Mouse (Mus musculus) liver, embryonic 16.5 days (tissue): ENCODE results near the gene Efna1. TPM values are rescaled to one million over a fixed set of nuclear protein-coding genes. Genes with fewer than 3 reads are reported as not detected.

ENCODE experiments used
- ATAC-seq: fragments of 200-750 bp; cut with Nextera tagmentation; 2 replicates; pipeline ENCODE4 v1.8.0; 2017; ENCODE audit warnings: low read depth, mild to moderate bottlenecking, moderate number of reproducible peaks, moderate library complexity
- H3K27ac ChIP-seq: fragments of 300-500 bp; sonication (generic); 2 replicates; pipeline ENCODE4 v1.5.1; 2014; ENCODE audit warnings: mild to moderate bottlenecking, low read length
- H3K27me3 ChIP-seq: fragments of 300-500 bp; sonication (generic); 2 replicates; pipeline ENCODE4 v1.6.1; 2014; ENCODE audit warnings: low read depth, low read length, mixed read lengths; ENCODE audit not compliant: control insufficient read depth, insufficient read depth
- H3K36me3 ChIP-seq: fragments of 300-500 bp; sonication (generic); 2 replicates; pipeline ENCODE4 v1.6.1; 2014; ENCODE audit warnings: mild to moderate bottlenecking; ENCODE audit not compliant: control insufficient read depth, insufficient read depth
- H3K4me1 ChIP-seq: fragments of 300-500 bp; sonication (generic); 2 replicates; pipeline ENCODE4 v1.6.1; 2014; ENCODE audit warnings: low read depth, low read length, mixed read lengths; ENCODE audit not compliant: control insufficient read depth
- H3K4me2 ChIP-seq: fragments of 300-500 bp; sonication (generic); 2 replicates; pipeline ENCODE4 v1.6.1; 2014; ENCODE audit warnings: low read depth, low read length, mixed read lengths
- H3K4me3 ChIP-seq: fragments of 300-500 bp; sonication (generic); 2 replicates; pipeline ENCODE4 v1.5.1; 2014; ENCODE audit warnings: low read depth, mild to moderate bottlenecking, low read length
- H3K9ac ChIP-seq: fragments of 300-500 bp; sonication (generic); 2 replicates; pipeline ENCODE4 v1.6.1; 2014; ENCODE audit warnings: low read depth, low read length
- H3K9me3 ChIP-seq: fragments of 300-500 bp; sonication (generic); replicated peaks from 2 replicates; pipeline ENCODE4 v1.6.1; 2016; ENCODE audit warnings: low read length; ENCODE audit not compliant: control insufficient read depth
- WGBS: fragments of 180-500 bp; shearing (Covaris S2); extraction: QIAGEN DNeasy Blood & Tissue Kit; methylation state at CpG from one replicate; pipeline ENCODE4 v1.1.7; 2014; ENCODE audit not compliant: insufficient replicate concordance; 5-methylcytosine and 5-hydroxymethylcytosine counted together
- polyA plus RNA-seq: library from polyadenylated mRNA; unstranded; fragments of >200 nt; fragmentation: Nextera tagmentation; extraction: Ambion mirVana; gene quantifications from 2 replicates; pipeline ENCODE4 v1.2.1, GENCODE M21; 2015

Efna1 gene
- polyA plus RNA-seq, 1 experiment from 2014 or later = 12.7 TPM

DNA sequence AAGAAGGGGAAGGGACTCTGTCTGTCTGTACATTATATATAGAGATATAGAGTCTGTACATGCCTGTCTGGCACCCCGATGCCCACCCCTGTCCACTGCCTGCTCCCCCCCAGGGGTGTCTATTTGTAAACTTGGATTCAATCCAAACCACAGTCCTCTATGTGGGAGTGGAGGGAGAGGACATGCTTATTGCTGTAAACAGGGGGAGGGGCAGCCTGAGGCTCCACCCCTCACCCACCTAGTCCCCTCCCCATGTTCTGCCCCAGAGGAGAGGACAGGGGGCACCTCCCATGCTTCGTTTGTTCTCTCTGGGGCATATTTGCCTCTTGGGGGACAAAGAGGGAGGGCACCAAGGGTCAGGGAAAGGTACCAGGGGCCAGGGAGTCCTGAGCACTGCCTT is 33.8 kb upstream of the Efna1 start:
- Histone ChIP-seq H3K9me3 (no peaks in the 10 kb centered on the region), H3K4me3 (no peak overlapping the region), H3K27ac (no peak overlapping the region), H3K27me3 (peaks cover 37% of the 10 kb centered on the region), H3K4me1 (peaks cover 12% of the 10 kb centered on the region), H3K36me3 (no peaks in the 10 kb centered on the region), H3K4me2 (no peak overlapping the region), H3K9ac (no peak overlapping the region)
- no peak for ATAC-seq
- WGBS = 53% methylated on average over 2 of the region's 2 CpGs

DNA sequence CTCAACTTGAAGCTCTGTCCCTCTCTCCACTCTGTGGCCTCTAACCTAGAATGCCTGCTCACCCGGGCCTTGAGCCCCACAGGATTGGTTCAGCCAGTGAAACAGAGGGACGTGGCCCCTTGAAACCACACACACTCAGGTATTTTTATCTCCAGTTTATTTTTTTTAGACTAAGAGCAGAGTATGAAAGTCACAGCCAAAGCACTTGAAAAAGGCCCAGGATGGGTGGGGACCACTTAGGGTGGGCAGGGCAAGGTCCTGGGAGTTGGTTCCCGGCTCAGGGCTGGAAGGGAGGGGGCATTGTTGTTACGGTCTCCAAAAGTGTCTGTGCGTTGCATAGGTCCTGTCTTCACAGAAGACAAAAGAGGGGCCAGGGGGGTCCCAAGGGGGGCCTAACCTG is 33.4 kb upstream of the Efna1 start:
- Histone ChIP-seq H3K9me3 (no peaks in the 10 kb centered on the region), H3K4me3 (no peak overlapping the region), H3K27ac (no peak overlapping the region), H3K9ac (no peak overlapping the region), H3K4me2 (no peak overlapping the region), H3K27me3 (peaks cover 33% of the 10 kb centered on the region), H3K4me1 (peaks cover 9% of the 10 kb centered on the region), H3K36me3 (no peaks in the 10 kb centered on the region)
- WGBS = 58% methylated on average over 5 of the region's 5 CpGs
- ATAC-seq = no peak

GRCm38 (mm10) chr3:89308089-89308488 is 27.1 kb upstream of the Efna1 start:
- ATAC-seq = peak; percentile 63
- Histone ChIP-seq H3K4me3 (no peak overlapping the region), H3K36me3 (no peaks in the 10 kb centered on the region), H3K9me3 (no peaks in the 10 kb centered on the region), H3K4me2 (no peak overlapping the region), H3K9ac (no peak overlapping the region), H3K4me1 (peaks cover 2% of the 10 kb centered on the region), H3K27me3 (no peaks in the 10 kb centered on the region), H3K27ac (no peak overlapping the region)
- WGBS = 2% methylated on average over 9 of the region's 9 CpGs

DNA sequence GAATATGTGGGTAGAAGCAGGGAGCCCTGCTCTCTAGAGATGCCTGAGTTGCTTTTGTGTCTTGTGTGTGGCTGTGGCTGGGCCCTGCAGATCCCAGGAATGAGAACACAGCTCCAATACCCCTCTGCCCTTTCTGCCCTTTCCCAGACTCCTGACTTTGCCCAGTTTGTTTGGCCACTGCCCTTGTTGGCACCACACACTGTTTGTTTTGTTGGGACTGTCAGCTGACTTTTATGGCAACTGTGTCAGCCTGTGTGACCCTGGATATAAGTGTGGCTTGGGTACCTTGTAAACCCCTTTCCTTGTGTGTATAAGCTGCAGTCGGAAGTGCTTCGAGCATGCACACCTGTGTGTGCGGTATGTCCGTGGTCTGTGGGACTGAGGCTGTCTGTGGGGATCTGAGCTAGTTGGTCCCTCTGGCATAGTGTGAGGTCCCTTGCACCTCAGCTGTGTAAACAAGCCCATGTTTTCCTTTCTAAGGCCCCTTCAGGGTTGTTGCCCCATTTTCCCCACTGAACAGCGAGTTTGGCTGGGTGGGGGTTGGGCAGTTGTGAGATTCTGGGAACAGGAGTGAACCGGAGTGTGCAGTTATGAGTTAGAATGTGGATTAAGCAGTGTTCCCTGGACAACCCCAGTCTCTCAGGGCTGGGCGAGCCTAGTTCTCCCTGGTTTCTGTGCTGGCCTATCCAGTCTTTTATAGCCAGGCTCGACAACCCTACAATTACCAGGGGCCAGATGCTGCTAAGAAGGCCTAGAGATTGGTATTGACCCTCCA is 24.8 kb upstream of the Efna1 start:
- H3K4me1 ChIP-seq = peaks cover 2% of the 10 kb centered on the region
- no peak overlapping the region for H3K9ac ChIP-seq
- no peaks in the 10 kb centered on the region for H3K9me3 ChIP-seq
- no peak overlapping the region for H3K27ac ChIP-seq
- no peak overlapping the region for H3K4me3 ChIP-seq
- WGBS = 58% methylated on average over 8 of the region's 8 CpGs
- no peaks in the 10 kb centered on the region for H3K36me3 ChIP-seq
- ATAC-seq = 0 out of 2 replicates have a peak, but pooled peaks have one; percentile 21
- no peak overlapping the region for H3K4me2 ChIP-seq
- H3K27me3 ChIP-seq = no peaks in the 10 kb centered on the region

- Histone ChIP-seq H3K9ac (no peak overlapping the region), H3K27ac (no peak overlapping the region), H3K4me2 (no peak overlapping the region), H3K4me3 (no peak overlapping the region), H3K27me3 (no peaks in the 10 kb centered on the region), H3K4me1 (peaks cover 2% of the 10 kb centered on the region), H3K9me3 (no peaks in the 10 kb centered on the region), H3K36me3 (no peaks in the 10 kb centered on the region)
- ATAC-seq = no peak
- 52% methylated on average over 4 of the region's 4 CpGs for WGBS
Observed at GRCm38 (mm10) chr3:89305105-89305504, 24.2 kb upstream of the Efna1 start.

DNA sequence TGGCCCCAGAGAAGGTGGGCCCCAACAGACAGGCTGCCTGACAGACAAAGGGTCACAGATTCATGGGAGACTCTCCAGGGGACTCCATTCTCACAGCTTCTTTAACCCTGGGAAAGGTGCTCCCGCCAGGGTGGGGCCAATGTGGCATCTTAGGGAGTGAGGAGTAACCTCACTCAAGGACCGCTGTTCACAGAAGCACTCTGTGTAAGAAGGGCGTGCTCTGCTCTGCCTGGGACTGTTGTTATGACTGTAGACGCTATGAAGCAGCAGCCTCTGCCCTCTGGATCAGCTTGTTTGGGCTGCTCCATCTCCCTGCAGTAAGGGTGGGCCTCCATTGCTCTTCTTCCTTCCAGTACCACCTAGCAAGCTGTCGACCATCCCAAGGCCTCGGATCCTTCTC is 23.5 kb upstream of the Efna1 start:
- Histone ChIP-seq H3K4me2 (no peak overlapping the region), H3K9ac (no peak overlapping the region), H3K27me3 (no peaks in the 10 kb centered on the region), H3K9me3 (no peaks in the 10 kb centered on the region), H3K4me1 (peaks cover 2% of the 10 kb centered on the region), H3K4me3 (no peak overlapping the region), H3K36me3 (no peaks in the 10 kb centered on the region), H3K27ac (no peak overlapping the region)
- no peak for ATAC-seq
- WGBS = 50% methylated on average over 6 of the region's 6 CpGs

DNA sequence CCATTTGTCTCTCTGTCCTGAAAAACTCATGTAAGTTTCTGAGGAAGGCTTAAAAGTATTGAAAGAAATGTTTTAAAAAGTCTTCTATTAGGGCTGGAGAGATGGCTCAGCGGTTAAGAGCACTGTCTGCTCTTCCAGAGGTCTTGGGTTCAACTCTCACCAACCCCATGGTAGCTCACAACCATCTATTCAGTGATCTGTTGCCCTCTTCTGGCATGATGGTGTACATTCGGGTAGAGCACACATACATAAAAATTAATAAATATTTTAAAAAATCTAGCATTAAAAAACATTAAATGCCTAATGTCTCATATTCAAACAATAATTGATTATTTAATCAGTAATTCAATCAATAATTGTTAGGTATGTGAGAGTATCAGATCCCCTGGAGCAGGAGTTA is 19.6 kb upstream of the Efna1 start:
- Histone ChIP-seq H3K4me3 (no peak overlapping the region), H3K36me3 (no peaks in the 10 kb centered on the region), H3K27me3 (no peaks in the 10 kb centered on the region), H3K27ac (no peak overlapping the region), H3K4me2 (no peak overlapping the region), H3K9me3 (no peaks in the 10 kb centered on the region), H3K4me1 (no peaks in the 10 kb centered on the region; the same call in 1 of the 2 replicates), H3K9ac (no peak overlapping the region)
- WGBS = 36% methylated on average over 2 of the region's 2 CpGs
- ATAC-seq = no peak

DNA sequence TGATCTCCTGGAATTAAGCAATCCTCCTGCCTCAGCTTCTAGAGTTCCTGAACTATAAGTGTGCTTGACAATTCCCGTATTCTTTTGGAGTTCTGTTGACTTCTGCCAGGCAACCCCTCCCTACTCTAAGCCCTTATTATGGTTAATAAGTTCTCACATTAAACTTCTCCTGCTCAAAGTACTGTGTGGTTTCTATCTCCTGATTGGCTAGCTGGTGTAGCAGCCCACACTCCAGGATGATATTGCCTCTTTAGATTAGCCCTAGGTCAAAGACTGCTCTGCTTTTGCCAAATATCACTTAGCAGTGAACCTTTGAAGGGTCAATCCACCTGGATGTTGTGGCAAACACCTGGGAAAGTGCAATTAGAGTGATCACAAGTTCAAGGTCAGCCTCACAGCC is 19.1 kb upstream of the Efna1 start:
- ATAC-seq = peak; percentile 69
- H3K36me3 ChIP-seq = no peaks in the 10 kb centered on the region
- WGBS = 26% methylated on average over 1 of the region's 1 CpGs
- no peaks in the 10 kb centered on the region for H3K27me3 ChIP-seq
- no peaks in the 10 kb centered on the region for H3K4me1 ChIP-seq
- H3K4me2 ChIP-seq = peak overlapping the region; percentile 43
- H3K9ac ChIP-seq = no peak overlapping the region
- H3K9me3 ChIP-seq = no peaks in the 10 kb centered on the region
- H3K4me3 ChIP-seq = no peak overlapping the region
- H3K27ac ChIP-seq = no peak overlapping the region

GRCm38 (mm10) chr3:89299499-89299898 is 18.6 kb upstream of the Efna1 start:
- ATAC-seq = no peak
- Histone ChIP-seq H3K27ac (no peak overlapping the region), H3K9ac (no peak overlapping the region; the same call in 1 of the 2 replicates), H3K9me3 (no peaks in the 10 kb centered on the region), H3K4me2 (peak overlapping the region; percentile 43), H3K4me1 (no peaks in the 10 kb centered on the region), H3K27me3 (no peaks in the 10 kb centered on the region), H3K36me3 (no peaks in the 10 kb centered on the region), H3K4me3 (peak overlapping the region; percentile 19; the same call in 1 of the 2 replicates)
- WGBS = 4% methylated on average over 14 of the region's 14 CpGs
